ENCODE assay signal across 7 mouse cellular contexts in genomic region chr9:31281011-31281662, GRCm38 (mm10). TPM values are rescaled to one million over a fixed set of nuclear protein-coding genes. Genes with fewer than 3 reads are reported as not detected.
DNase-seq lines count a peak whose midpoint lies in the region; ATAC-seq lines count a peak whose summit lies in the region.

No protein-coding gene starts in this region.

- peaks cover 39% of the 10 kb centered on the region for H3K79me2 ChIP-seq in macrophage (ENCODE audit: inconsistent target)

- peak overlapping the region; percentile 95 for H3K9ac ChIP-seq in embryonic facial prominence, embryonic 13.5 days
- H3K9ac ChIP-seq in heart, embryonic 15.5 days: peak overlapping the region; percentile 96
- peak overlapping the region; percentile 97 for H3K9ac ChIP-seq in stomach, embryonic 14.5 days (replicated peaks; ENCODE audit: low read depth, low read length)

- H3K36me3 ChIP-seq in embryonic facial prominence, embryonic 13.5 days: 0 out of 2 replicates have a peak, but pooled peaks cover 4% of the 10 kb centered on the region
- no peaks in the 10 kb centered on the region for H3K36me3 ChIP-seq in heart, embryonic 15.5 days
- H3K36me3 ChIP-seq in macrophage (ENCODE audit: inconsistent target): no peaks in the 10 kb centered on the region
- no peaks in the 10 kb centered on the region for H3K36me3 ChIP-seq in stomach, embryonic 14.5 days (ENCODE audit: control insufficient read depth, insufficient read depth, low read length)

- H3K4me1 ChIP-seq in embryonic facial prominence, embryonic 13.5 days: peaks cover 24% of the 10 kb centered on the region
- peaks cover 16% of the 10 kb centered on the region for H3K4me1 ChIP-seq in heart, embryonic 15.5 days (replicated peaks)
- peaks cover 7% of the 10 kb centered on the region; the same call in 1 of the 2 replicates for H3K4me1 ChIP-seq in stomach, embryonic 14.5 days (ENCODE audit: control insufficient read depth, insufficient read depth, low read length)

- peak overlapping the region; percentile 99 for H3K27ac ChIP-seq in embryonic facial prominence, embryonic 13.5 days
- peak overlapping the region; percentile 99 for H3K27ac ChIP-seq in heart, embryonic 15.5 days
- H3K27ac ChIP-seq in macrophage: peak overlapping the region; percentile 96
- H3K27ac ChIP-seq in stomach, embryonic 14.5 days (ENCODE audit: low read length): peak overlapping the region; percentile 98

- no peaks in the 10 kb centered on the region for H3K27me3 ChIP-seq in embryonic facial prominence, embryonic 13.5 days
- no peaks in the 10 kb centered on the region for H3K27me3 ChIP-seq in heart, embryonic 15.5 days
- no peaks in the 10 kb centered on the region for H3K27me3 ChIP-seq in stomach, embryonic 14.5 days (ENCODE audit: control insufficient read depth, insufficient read depth, low read length)

- ATAC-seq in activated CD4-positive, CD25-positive, alpha-beta regulatory T cell, adult 4 months: peak; percentile 2
- peak; percentile 62 for ATAC-seq in embryonic facial prominence, embryonic 13.5 days (ENCODE audit: insufficient number of reproducible peaks, insufficient read depth, low FRiP score, low TSS enrichment, low read depth)
- ATAC-seq in heart, embryonic 15.5 days (replicated peaks; ENCODE audit: insufficient number of reproducible peaks, insufficient read depth, low FRiP score, low read depth): peak; percentile 73
- peak; percentile 64 for ATAC-seq in stomach, embryonic 14.5 days (ENCODE audit: insufficient number of reproducible peaks, insufficient read depth, low FRiP score, low read depth)

- H3K4me3 ChIP-seq in embryonic facial prominence, embryonic 13.5 days: peak overlapping the region; percentile 81
- peak overlapping the region; percentile 84 for H3K4me3 ChIP-seq in heart, embryonic 15.5 days
- H3K4me3 ChIP-seq in macrophage (ENCODE audit: inconsistent target): peak overlapping the region; percentile 76
- H3K4me3 ChIP-seq in stomach, embryonic 14.5 days (ENCODE audit: low read depth, low read length): peak overlapping the region; percentile 79

- peak; percentile 46 for DNase-seq in ES-CJ7 (ENCODE audit: low read depth, low spot score)
- DNase-seq in kidney, postnatal 25 days: peak; percentile 73 to 91

- H3K4me2 ChIP-seq in embryonic facial prominence, embryonic 13.5 days: peak overlapping the region; percentile 76
- peak overlapping the region; percentile 81 for H3K4me2 ChIP-seq in heart, embryonic 15.5 days
- H3K4me2 ChIP-seq in stomach, embryonic 14.5 days (replicated peaks; ENCODE audit: low read depth, low read length): peak overlapping the region; percentile 64

- 0 out of 2 replicates have a peak, but pooled peaks cover 4% of the 10 kb centered on the region for H3K9me3 ChIP-seq in embryonic facial prominence, embryonic 13.5 days
- no peaks in the 10 kb centered on the region for H3K9me3 ChIP-seq in heart, embryonic 15.5 days (replicated peaks)
- H3K9me3 ChIP-seq in stomach, embryonic 14.5 days (ENCODE audit: control insufficient read depth, low read depth, low read length): no peaks in the 10 kb centered on the region

- 1% methylated on average over 57 of the region's 63 CpGs for WGBS in embryonic facial prominence, embryonic 13.5 days
- under 1% methylated on average over 62 of the region's 63 CpGs for WGBS in heart, embryonic 15.5 days
- WGBS in macrophage (ENCODE audit: missing documents): under 1% methylated on average over 50 of the region's 63 CpGs
- under 1% methylated on average over 43 of the region's 63 CpGs for WGBS in stomach, embryonic 14.5 days

RNA-seq across cellular contexts. Expression of gene Prdm10, which starts 0.8 kb away (rescaled TPM):
- 1 to 10 TPM; 7.3 to 7.8 TPM for polyA plus RNA-seq in activated CD4-positive, CD25-positive, alpha-beta regulatory T cell, adult 4 months (2017; shearing (Covaris generic))
- polyA plus RNA-seq in embryonic facial prominence, embryonic 13.5 days (2015; fragmentation: Nextera tagmentation; extraction: Ambion mirVana): 5.5 and 6.5 TPM in 2 replicates
- polyA plus RNA-seq in heart, embryonic 15.5 days (2015; fragmentation: Nextera tagmentation; extraction: Ambion mirVana): 3.2 and 4.2 TPM in 2 replicates
- total RNA-seq in macrophage (2018; cell fraction: chromatin; rRNA removed): 10 to 100 TPM; 19.3 to 50.8 (median 36.7) TPM
- total RNA-seq in macrophage (2018; cell fraction: cytosol; rRNA removed): 1 to 10 TPM; 2.6 to 8.6 (median 6.5) TPM
- 10 to 100 TPM; 11.3 to 32.5 (median 21.8) TPM for total RNA-seq in macrophage (2018; cell fraction: nucleus; rRNA removed)
- 4.1 to 4.7 TPM (median 4.6 TPM) in 3 replicates for polyA plus RNA-seq in macrophage (2018)
- polyA plus RNA-seq in stomach, embryonic 14.5 days (2014; fragmentation: Nextera tagmentation; extraction: Ambion mirVana): 7.1 and 7.8 TPM in 2 replicates

Comparison
In these comparisons a context has a peak if more than half of its experiments do, and no peak if none do; other contexts are left out.
1. Peak in every context shown above with its lines: DNase-seq, ATAC-seq, H3K4me3 ChIP-seq and H3K27ac ChIP-seq.
2. ATAC-seq: peak in every context shown above with its lines; median percentile 73 in heart, embryonic 15.5 days; 64 in stomach, embryonic 14.5 days; 62 in embryonic facial prominence, embryonic 13.5 days; 2 in activated CD4-positive, CD25-positive, alpha-beta regulatory T cell, adult 4 months.